25 mouse cellular contexts compared by ENCODE assay signal in the genomic region with DNA sequence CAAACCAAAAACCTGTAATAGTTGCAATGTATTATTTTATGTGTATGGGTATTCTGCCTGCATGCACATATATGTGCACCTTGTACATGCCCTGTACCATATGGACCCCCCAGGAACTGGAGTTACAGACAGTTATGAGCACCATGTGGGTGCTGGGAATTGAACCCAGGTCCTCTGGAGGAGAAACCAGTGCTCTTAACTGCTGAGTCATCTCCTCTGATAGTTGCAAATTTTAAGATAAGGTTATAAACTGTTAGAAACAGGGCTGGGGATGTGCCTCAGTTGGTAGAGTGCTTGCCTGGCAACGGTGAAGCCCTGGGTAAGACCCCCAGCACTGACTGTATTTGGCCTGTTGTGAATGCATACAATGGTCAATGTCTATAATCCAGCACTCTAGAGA. TPM values are rescaled to one million over a fixed set of nuclear protein-coding genes. Genes with fewer than 3 reads are reported as not detected.
"Had no signal": no experiment of that assay in that cellular context is flagged by ENCODE, and none has a peak within 500 bp of the region (broad histone marks: within the 10 kb centered on the region; RNA-seq: fewer than 3 reads in every experiment).

No protein-coding gene starts in this region.

- DNase-seq: gastrocnemius, adult 2 months; gastrocnemius, postnatal 10 days; gastrocnemius, postnatal 25 days; heart, adult 18-20 months; heart, postnatal 10 days; heart, postnatal 4 days; kidney, adult 18-20 months; kidney, adult 8-10 months; kidney, postnatal 10 days; kidney, postnatal 25 days; kidney, postnatal 4 days; left cerebral cortex, postnatal 4 days; liver, embryonic 13.5 days had no signal

- H3K9me3 ChIP-seq: heart, embryonic 10.5 days; heart, embryonic 12.5 days; hindbrain, embryonic 10.5 days; hindbrain, embryonic 12.5 days; intestine, embryonic 15.5 days; limb, embryonic 13.5 days; limb, embryonic 15.5 days; liver, embryonic 13.5 days; liver, embryonic 15.5 days had no signal

- H3K27ac ChIP-seq: gastrocnemius, adult 2 months; heart, embryonic 10.5 days; hindbrain, embryonic 10.5 days; hindbrain, embryonic 12.5 days; hindbrain, embryonic 14.5 days; intestine, embryonic 15.5 days; layer of hippocampus, adult 2 months; left cerebral cortex, adult 2 months; limb, embryonic 13.5 days; limb, embryonic 15.5 days; liver, embryonic 15.5 days had no signal

- H3K4me2 ChIP-seq: heart, embryonic 12.5 days; hindbrain, embryonic 12.5 days; hindbrain, embryonic 14.5 days; intestine, embryonic 15.5 days; limb, embryonic 13.5 days; limb, embryonic 15.5 days; liver, embryonic 13.5 days; liver, embryonic 15.5 days had no signal

- H3K9ac ChIP-seq: hindbrain, embryonic 14.5 days; intestine, embryonic 15.5 days; limb, embryonic 13.5 days; limb, embryonic 15.5 days; liver, embryonic 13.5 days; liver, embryonic 15.5 days had no signal

- H3K4me3 ChIP-seq: gastrocnemius, adult 2 months; heart, embryonic 10.5 days; heart, embryonic 12.5 days; hindbrain, embryonic 12.5 days; intestine, embryonic 15.5 days; layer of hippocampus, adult 2 months; left cerebral cortex, adult 2 months; limb, embryonic 13.5 days; limb, embryonic 15.5 days; liver, embryonic 13.5 days; liver, embryonic 15.5 days had no signal

- H3K27me3 ChIP-seq: heart, embryonic 12.5 days; hindbrain, embryonic 12.5 days; intestine, embryonic 15.5 days; limb, embryonic 13.5 days; limb, embryonic 15.5 days; liver, embryonic 13.5 days; liver, embryonic 15.5 days had no signal

- H3K36me3 ChIP-seq: heart, embryonic 10.5 days; heart, embryonic 12.5 days; hindbrain, embryonic 10.5 days; hindbrain, embryonic 12.5 days; intestine, embryonic 15.5 days; limb, embryonic 13.5 days; limb, embryonic 15.5 days; liver, embryonic 13.5 days; liver, embryonic 15.5 days had no signal

RNA-seq across cellular contexts. Expression of a gene that starts 45.1 kb away (rescaled TPM):
- total RNA-seq: granulocyte monocyte progenitor cell, adult 5-6 weeks had no signal
